Mouse (Mus musculus) hindbrain, embryonic 16.5 days (tissue): ENCODE measurements around the gene Sly. TPM values are rescaled to one million over a fixed set of nuclear protein-coding genes. Genes with fewer than 3 reads are reported as not detected.
"Not testable (repeated sequence)": the region's sequence is repeated elsewhere in the genome, so short reads cannot be mapped to it uniquely, and the experiment has no call there.

Experiments used
- ATAC-seq: fragments of 200-750 bp; cut with Nextera tagmentation; 2 replicates; pipeline ENCODE4 v1.8.0; 2017; ENCODE audit warnings: moderate TSS enrichment, moderate library complexity
- H3K27ac ChIP-seq: fragments of 300-500 bp; sonication (generic); 2 replicates; pipeline ENCODE4 v1.5.1; 2014; ENCODE audit warnings: low read depth, mild to moderate bottlenecking, control low read depth, low read length, moderate library complexity
- H3K27me3 ChIP-seq: fragments of 300-500 bp; sonication (generic); replicated peaks from 2 replicates; pipeline ENCODE4 v1.6.1; 2014; ENCODE audit warnings: low read length; ENCODE audit not compliant: control insufficient read depth, insufficient read depth
- H3K36me3 ChIP-seq: fragments of 300-500 bp; sonication (generic); 2 replicates; pipeline ENCODE4 v1.6.1; 2014; ENCODE audit warnings: mild to moderate bottlenecking, low read length, moderate library complexity, mixed read lengths; ENCODE audit not compliant: control insufficient read depth, insufficient read depth
- H3K4me1 ChIP-seq: fragments of 300-500 bp; sonication (generic); 2 replicates; pipeline ENCODE4 v1.6.1; 2014; ENCODE audit warnings: low read depth, low read length; ENCODE audit not compliant: control insufficient read depth, insufficient read depth
- H3K4me2 ChIP-seq: fragments of 300-500 bp; sonication (generic); 2 replicates; pipeline ENCODE4 v1.6.1; 2014; ENCODE audit warnings: mild to moderate bottlenecking, low read length, control low read depth, moderate library complexity
- H3K4me3 ChIP-seq: fragments of 300-500 bp; sonication (generic); 2 replicates; pipeline ENCODE4 v1.5.1; 2014; ENCODE audit warnings: mild to moderate bottlenecking, low read length, control low read depth, moderate library complexity
- H3K9ac ChIP-seq: fragments of 300-500 bp; sonication (generic); 2 replicates; pipeline ENCODE4 v1.6.1; 2014; ENCODE audit warnings: low read depth, mild to moderate bottlenecking, control low read depth, low read length, moderate library complexity
- H3K9me3 ChIP-seq: fragments of 300-500 bp; sonication (generic); 2 replicates; pipeline ENCODE4 v1.6.1; 2014; ENCODE audit warnings: mild to moderate bottlenecking, low read length, moderate library complexity; ENCODE audit not compliant: control insufficient read depth
- WGBS: fragments of 180-500 bp; shearing (Covaris S2); extraction: QIAGEN DNeasy Blood & Tissue Kit; methylation state at CpG from one replicate; pipeline ENCODE4 v1.1.7; 2014; 5-methylcytosine and 5-hydroxymethylcytosine counted together
- polyA plus RNA-seq: library from polyadenylated mRNA; unstranded; fragments of >200 nt; fragmentation: Nextera tagmentation; extraction: Ambion mirVana; gene quantifications from 2 replicates; pipeline ENCODE4 v1.2.1, GENCODE M21; 2015

Gene Sly
- not detected in 2 replicates for polyA plus RNA-seq

DNA sequence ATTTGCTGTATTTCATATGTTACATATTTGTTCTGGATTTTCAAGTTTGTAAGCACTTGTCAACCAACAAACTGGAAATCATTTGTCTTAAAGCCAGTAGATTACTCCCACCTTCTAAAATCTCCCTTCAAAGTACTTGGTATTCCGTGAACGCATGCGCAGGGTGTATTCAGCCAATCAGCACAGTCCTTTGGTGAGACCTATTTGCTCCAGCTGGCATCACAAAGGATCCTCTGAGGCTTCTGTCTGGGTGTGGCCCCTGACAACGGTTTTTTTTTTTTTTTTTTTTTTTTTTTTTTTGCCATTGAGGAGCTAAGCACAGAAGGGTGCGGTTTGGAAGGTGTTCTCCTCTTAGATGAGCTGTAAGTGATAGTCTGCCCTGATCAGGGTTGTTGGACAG, at the start of gene Sly:
TSS of gene Sly (plus strand) at position 301 of the 400 bp plus-strand sequence.
- not testable (repeated sequence) for H3K27me3 ChIP-seq, H3K9ac ChIP-seq, H3K4me1 ChIP-seq, H3K36me3 ChIP-seq, ATAC-seq, H3K4me2 ChIP-seq, H3K27ac ChIP-seq, H3K4me3 ChIP-seq, H3K9me3 ChIP-seq
- no CpG with 5 or more reads among the region's 5 CpGs for WGBS
